Mouse (Mus musculus) cerebellum, postnatal 10 days (tissue): Measurements from ENCODE around the gene Cebpzos.

Experiments used
- DNase-seq, 2 experiments: peaks; one replicate each; pipeline ENCODE4 v3.0.0; 2021; ENCODE audit warnings: mixed read lengths in 2 of 2

Cebpzos gene

GRCm38 (mm10) chr17:78916369-78916813, at the start of gene Cebpzos:
Gene Cebpzos, plus strand, starts transcription at chr17:78916500.
- DNase-seq = peak; percentile 91 to 94

DNA sequence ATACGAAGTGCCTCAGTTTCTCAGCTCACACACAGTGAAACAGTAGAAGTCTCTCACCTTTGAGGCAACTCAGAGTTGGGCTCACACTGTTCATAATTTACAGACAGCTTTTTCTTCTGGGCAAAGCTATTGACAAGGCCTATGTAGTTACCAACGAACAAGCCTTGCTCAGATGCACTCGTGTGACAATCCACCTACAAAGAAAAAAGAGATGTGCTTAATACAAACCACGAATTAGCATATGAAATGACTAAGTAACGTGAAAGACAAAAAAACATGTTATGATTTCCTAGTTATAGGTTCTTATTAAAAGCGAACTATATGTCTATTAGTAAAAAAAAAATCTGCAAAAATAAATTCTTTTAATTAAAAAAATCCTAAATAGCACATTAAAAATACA, 42.4 kb upstream of the Cebpzos start:
- DNase-seq = no peak

- peak; percentile 32 to 33 for DNase-seq
Measured at GRCm38 (mm10) chr17:78881878-78882304, 34.4 kb upstream of the Cebpzos start.

- peak; percentile 71 to 76 for DNase-seq
Measured at GRCm38 (mm10) chr17:78882401-78883112, 33.7 kb upstream of the Cebpzos start, which contains the start of gene Eif2ak2. Gene Eif2ak2, minus strand, starts transcription at chr17:78882573.

DNA sequence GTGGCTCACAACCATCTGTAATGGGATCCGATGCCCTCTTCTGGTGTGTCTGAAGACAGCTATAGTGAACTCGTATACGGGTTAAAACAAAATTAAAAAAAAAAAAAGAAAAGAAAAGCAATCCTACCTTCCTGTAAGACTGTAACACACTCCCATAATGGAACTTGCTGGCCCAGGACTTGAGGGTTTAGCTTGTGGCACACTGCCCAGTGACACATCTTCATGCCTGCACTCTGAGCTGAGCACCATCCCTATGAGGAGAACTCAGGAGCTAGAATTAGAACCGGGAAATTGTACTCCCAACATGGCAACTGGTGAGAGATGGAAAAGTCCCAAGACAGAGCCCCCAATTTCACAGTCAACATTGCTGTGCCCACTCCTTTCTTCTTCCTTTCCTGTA, 33.0 kb upstream of the Cebpzos start:
- no peak for DNase-seq

DNA sequence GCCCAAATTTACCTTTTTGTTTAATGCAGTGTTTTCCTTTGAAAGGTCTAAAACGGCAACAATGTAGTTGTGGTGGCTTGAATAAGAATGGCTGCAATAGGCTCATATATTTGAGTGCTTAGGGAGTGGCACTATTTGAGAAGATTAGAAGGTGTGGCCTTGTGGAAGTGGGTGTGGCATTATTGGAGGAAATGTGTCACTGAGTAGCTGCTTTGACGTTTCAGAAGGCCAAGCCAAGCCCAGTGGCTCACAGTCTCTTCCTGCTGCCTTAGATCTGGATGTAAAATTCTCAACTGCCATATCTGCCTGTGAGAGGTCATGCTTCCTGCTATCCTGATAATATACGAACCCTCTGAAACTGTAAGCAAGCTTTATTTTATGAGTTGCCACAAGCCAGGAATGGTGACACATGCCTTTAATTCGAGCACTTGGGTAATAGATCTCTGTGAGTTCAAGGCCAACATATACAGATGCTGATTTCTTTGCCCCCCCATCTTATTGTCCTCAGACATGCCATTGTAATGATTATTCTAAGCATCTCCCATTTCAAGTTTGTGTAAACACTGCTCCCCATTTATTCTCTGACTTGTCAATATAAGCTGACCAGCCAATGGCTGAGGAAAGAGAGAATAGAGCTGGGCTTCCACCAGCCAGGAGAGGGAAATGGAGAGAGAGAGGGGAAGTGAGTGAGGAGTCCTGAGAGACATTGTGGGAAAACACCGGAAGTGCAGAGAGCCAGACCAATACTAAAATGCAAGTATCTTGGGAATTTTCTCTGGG, 30.8 kb upstream of the Cebpzos start:
- no peak for DNase-seq

DNA sequence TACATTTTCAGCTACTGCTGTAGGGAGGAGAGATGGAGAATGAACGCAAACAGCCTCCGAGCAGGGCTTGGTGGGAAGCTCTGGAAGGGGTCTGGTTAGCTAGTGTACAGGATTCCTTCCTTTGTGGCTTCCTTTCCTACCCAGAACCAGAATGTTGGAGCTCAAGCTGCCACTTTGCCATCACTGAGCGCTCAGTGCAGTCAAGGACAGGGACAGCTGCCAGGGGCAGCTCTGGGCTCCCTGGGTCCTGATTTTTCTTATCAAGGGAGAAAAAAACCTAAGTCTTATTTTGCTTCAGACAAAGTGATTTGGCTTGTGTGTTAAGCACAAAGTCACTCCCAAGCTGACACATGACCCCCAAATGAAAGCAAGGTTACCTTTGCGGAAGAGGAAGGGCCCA, 27.7 kb upstream of the Cebpzos start:
- DNase-seq = peak; percentile 65 to 71

GRCm38 (mm10) chr17:78889184-78889583, 27.1 kb upstream of the Cebpzos start:
- peak; percentile 99 for DNase-seq

GRCm38 (mm10) chr17:78891020-78891419, 25.3 kb upstream of the Cebpzos start:
- DNase-seq = no peak

GRCm38 (mm10) chr17:78894991-78895390, 21.3 kb upstream of the Cebpzos start:
- no peak for DNase-seq

GRCm38 (mm10) chr17:78895394-78895793, 20.9 kb upstream of the Cebpzos start:
- peak; percentile 63 to 68 for DNase-seq

DNA sequence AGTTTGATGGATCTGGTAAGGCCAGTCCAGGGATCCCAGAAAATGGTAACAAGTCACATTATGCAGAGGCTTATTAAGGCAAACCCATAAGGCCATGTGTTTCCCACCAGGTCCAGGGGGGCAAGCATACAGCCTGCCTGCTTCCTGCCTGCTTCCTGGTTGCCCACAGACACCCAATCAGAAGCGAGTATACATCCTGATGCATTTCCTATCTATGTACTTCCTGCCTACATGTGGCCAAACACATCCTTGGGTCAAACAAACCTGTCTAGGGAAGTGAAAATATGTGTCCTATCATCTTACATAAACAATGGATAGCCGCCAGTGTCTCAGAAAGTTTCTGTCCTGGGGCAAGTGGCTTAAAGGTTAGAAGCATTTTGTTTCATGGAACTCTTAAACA, 13.1 kb upstream of the Cebpzos start:
- no peak for DNase-seq

DNA sequence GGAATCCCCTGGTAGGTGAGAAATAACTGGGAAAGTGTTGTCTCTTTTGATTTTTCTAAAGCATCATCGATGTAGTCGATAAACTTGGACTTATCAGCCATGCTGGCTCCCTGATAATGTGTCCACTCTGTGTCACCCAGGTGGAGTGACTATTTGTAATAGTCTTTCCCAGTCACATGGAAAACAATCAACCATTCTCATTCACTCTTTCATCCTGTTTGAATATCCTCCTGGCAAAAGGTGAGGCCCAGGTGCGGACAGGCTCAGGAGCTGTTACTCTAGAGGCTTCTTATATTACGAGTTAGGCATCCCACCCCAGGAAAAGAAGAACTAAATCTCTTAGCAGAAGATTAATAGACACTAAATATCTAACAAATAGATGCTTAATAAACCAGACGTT, 9.4 kb upstream of the Cebpzos start, which contains the start of gene Sult6b1:
Gene Sult6b1, minus strand, starts transcription at position 101 of the 400 bp plus-strand sequence.
- no peak for DNase-seq

DNA sequence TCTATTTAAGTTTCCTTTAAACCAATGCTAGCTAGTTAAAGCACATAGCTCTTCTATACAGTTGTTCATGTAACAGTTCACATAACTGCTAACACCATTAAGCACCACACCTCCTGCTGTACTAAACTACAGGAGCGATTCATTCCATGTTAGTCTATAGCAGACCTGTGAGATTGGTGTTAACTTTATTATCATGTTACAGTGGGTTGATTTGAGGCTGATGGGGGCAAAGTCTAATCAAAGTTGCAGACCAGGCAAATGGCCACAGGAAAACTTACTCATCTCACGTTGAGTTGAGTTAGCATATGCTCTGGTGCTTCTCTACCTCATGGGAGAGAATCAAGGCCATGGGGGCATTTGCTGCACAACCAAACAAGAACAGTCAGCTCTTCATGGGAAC, 6.9 kb upstream of the Cebpzos start:
- no peak for DNase-seq

DNA sequence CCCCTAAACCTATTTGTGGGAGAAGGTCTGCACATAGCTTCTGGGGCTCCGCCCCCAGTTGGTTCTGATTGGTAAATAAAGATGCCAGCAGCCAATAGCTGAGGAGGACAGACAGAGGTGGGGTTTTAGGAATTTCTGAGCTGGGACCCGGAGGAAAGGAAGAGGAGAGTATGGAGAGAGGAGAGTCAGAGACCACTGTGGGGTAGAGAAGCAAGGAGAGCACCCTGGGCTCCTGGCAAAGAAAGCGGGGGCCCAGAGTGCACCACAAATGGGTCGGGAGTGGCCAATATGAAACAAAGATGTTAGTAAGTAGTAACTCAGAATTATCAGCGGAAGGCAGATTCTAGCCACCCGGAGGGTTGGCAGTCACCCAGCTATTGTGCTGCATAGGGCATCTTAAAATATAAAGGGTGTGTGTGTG, 3.4 kb upstream of the Cebpzos start:
- peak; percentile 73 to 80 for DNase-seq

GRCm38 (mm10) chr17:78913921-78914320, 2.4 kb upstream of the Cebpzos start:
- DNase-seq = no peak

GRCm38 (mm10) chr17:78915772-78916171, 528 bp upstream of the Cebpzos start:
- peak in 1 of 2 experiments; percentile 17 for DNase-seq

DNA sequence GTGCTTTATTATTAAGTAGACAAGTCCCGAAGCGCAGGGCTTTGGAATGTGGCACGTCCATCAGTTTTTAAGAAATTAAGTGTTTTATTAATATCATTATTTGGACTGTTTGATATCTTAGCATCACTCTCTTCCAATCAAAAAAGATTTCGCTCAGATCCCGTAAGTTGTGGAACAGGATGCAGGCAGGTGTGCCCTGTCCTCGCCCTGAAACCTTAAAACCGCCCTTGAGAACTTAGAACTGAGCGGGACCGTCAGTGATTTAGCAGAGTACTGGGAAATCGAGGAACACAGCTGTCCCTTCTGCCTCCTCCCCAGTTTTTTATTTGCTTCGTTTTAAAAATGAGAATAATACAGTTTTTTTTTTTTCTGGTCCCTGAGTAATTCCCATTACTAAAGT, 599 bp downstream of the Cebpzos start:
- DNase-seq = no peak

- DNase-seq = no peak
Measured at GRCm38 (mm10) chr17:78917696-78918095, 1.4 kb downstream of the Cebpzos start.

DNA sequence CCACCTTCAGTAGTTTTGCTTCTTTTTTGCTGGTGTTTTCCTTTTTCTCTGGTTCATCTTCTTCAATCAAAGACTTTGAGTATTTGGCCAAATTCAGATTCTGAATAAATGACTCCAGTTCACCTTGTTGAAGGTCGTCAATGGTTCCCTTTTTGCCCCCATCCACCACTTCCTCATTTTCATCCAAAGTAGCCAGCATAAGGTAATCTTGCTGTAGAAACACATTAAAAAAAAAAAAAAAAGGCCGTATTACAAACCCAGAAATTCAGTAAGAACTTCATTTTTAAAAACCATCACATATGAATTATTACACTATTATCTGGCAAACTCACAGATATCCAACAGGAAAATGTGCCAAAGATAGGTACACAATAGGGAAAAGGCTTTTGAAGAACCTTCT, 19.6 kb downstream of the Cebpzos start:
- no peak for DNase-seq

DNA sequence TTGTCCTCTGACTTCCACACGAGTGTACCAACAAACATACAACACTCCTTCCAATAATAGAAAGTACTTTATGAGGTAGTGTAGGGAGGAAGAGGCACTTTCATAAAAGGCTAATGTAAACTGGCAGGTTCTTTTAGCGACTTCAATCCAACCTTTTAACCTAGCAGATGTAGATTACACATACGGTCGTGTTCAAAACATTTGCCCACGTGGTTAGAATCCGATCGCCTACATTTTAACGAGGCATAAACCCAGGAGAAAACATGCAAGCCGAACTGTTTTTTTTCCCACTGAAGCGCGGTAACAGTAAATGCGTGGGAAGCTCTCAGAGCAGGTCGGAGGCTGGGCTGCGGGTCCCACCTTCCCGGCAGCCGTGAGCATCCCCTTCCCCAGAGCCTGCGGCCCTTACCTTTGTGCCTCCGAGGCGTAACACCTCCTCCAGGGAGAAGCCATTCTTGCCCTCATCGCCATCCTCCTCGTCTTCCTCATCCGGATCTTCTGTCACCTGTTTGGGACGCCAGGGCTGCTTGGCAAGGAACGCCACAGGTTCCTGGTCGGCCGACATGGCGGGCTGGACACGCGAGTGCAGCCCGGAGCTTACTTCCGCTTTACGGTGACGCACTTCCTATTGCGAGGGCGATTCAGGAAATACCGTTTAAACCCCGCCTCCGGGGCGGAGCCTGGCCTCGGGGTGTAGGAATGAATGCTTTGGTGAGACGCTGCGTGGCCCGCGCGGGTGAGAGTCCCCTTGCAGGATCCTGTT, 20.3 kb downstream of the Cebpzos start, which contains the start of the genes Cebpz and Ndufaf7:
Gene Cebpz, minus strand, starts transcription at position 601 of the 763 bp plus-strand sequence.
Gene Ndufaf7, plus strand, starts transcription at position 671 of the 763 bp plus-strand sequence.
- DNase-seq = peak; percentile 98 to 99

GRCm38 (mm10) chr17:78937229-78937853, 21.0 kb downstream of the Cebpzos start:
- peak in 1 of 2 experiments; percentile 28 for DNase-seq
